Mouse (Mus musculus) left cerebral cortex, adult 9 months (tissue): Measurements from ENCODE around the gene Zfp420.
A peak's percentile ranks its signal among the peaks of the same experiment; 100 is the strongest.

Source experiments
- DNase-seq, 2 experiments: peaks; one replicate each; pipeline ENCODE4 v3.0.0; 2022; ENCODE audit warnings: low spot score in 2 of 2

Gene Zfp420

DNA sequence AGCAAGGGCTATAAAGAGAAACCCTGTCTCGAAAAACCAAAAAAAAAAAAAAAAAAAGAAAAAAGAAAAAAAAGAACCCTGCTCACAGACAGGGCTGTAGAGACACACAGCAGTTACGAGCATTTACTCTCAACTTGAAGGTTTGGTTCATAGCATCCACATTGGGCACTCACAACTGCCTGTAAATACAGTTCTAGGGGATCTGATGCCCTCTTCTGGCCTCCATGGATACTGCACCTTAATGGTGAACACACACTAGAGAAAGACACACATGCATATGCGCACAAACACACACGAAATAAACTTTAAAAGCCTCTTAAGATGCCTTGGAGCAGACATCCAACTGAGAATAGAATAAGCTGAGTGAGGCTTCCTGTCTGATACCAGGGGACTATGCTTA lies 38.6 kb downstream of the Zfp420 start:
- DNase-seq: no peak

DNA sequence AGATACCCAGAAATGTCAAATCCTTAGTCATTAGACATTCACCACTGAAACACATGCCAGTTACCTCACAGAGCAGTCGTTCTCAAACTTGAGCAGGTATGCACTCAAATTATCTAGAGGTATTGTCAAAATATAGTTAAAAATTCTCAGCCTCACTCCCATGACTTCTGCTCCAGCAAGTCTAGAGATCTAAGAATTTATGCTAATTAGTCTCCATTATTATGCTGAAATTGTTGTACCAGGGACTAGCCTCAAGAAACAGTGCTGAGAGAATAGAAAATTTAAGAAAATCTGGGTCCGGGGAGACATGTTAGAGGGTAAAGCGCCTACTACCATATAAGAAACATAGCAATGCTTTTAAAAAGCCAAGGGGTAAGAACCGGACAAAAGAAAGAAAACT lies 44.3 kb downstream of the Zfp420 start:
- DNase-seq: no peak

DNA sequence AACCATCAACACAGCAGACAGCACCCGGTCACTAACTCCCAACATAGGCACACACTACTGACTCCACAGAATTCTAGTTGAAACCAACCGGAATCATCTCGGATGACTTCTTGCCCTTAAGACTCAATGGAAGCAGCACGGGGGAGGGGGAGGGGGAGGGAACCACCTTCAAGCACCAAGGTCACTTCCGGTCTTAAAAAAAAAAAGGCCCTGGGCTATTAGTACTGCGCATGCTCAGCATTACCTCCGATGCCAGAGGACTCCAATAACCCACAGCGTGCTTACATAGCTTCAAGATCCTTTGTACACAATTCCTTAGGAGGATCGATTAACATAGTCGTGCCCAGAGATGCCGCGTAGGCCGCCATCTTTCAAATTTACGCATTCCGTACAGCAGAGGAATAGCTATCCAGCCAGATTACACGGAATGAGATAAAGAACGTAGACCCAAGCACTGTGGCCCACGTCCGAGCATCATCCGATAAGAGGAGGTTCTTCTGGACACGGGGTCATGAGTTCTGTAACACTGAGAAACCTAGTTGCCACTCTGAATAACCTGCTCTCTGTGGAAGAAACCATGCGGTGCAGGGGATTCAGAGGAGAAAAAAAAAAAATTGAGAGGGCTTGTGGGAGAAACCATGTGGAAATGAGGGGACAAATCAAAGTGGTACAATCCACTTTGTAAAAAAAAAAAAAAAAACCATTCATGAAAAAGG lies 46.3 kb downstream of the Zfp420 start, which contains the start of gene Zfp27:
Gene Zfp27 (minus strand): TSS at position 607 of the 716 bp plus-strand sequence.
- DNase-seq: peak; percentile 78 to 83

GRCm38 (mm10) chr7:29906682-29907058 lies 46.9 kb downstream of the Zfp420 start:
- no peak for DNase-seq

GRCm38 (mm10) chr7:29907206-29907605 lies 47.4 kb downstream of the Zfp420 start:
- DNase-seq: no peak

- peak; percentile 42 to 81 for DNase-seq
Measured at GRCm38 (mm10) chr7:29908130-29908950, 48.6 kb downstream of the Zfp420 start, which contains the start of gene Zfp383. Zfp383 (plus strand) TSS chr7:29908223.

DNA sequence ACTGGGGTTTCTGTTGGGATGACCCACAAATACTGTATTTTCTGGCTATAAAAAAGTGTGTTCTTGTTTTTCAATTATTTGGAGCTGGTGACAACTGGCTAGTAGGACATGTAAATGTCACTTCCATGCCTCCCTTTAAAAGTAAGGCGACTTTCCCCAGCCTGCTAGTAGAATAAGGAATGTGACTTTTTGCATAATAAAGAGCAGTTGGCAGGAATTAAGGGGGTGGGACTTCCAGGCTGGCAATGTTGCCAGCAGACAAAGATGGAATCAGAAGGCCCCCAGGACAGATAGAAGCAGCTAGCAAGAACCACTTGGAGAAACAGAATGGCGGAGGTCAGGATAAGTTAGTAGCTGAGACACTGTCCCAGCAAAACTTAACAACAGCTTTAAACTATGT lies 50.5 kb downstream of the Zfp420 start:
- DNase-seq: no peak

DNA sequence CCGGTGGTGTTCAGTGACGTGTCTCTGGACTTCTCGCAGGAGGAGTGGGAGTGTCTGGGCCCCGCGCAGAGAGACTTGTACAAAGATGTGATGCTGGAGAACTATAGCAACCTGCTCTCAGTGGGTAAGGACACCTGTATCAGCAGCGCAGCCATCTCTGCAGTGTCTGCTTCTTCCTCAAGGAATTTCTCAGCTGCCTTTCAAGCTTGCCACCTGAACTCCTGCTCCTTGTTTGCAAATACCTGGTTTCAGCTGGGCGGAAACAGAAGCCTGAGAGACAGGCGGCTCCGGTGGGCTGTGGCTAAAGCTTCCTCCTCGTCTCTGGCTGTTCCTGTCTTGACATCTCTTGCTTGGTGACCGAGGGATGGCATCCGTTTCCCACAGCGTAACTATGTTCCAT lies 52.4 kb downstream of the Zfp420 start:
- no peak for DNase-seq

- no peak for DNase-seq
Measured at GRCm38 (mm10) chr7:29917371-29918061, 57.7 kb downstream of the Zfp420 start.

GRCm38 (mm10) chr7:29918062-29918453 lies 58.3 kb downstream of the Zfp420 start:
- DNase-seq: no peak

- peak; percentile 19 to 38 for DNase-seq
Measured at GRCm38 (mm10) chr7:29921439-29922093, 61.8 kb downstream of the Zfp420 start.

GRCm38 (mm10) chr7:29922780-29923179 lies 63.0 kb downstream of the Zfp420 start:
- DNase-seq: no peak
